Mouse (Mus musculus) MEL (cell line): ENCODE measurements around the gene Yjefn3. TPM values are rescaled to one million over a fixed set of nuclear protein-coding genes. Genes with fewer than 3 reads are reported as not detected.

Experiments used
- DNase-seq: peaks from one replicate; pipeline ENCODE4 v3.0.0; 2011; ENCODE audit warnings: low read depth, low spot score
- H3K27ac ChIP-seq: 2 replicates; pipeline ENCODE4 v1.5.1; 2012; ENCODE audit warnings: low read depth, mild to moderate bottlenecking, control low read depth, low read length, moderate library complexity; ENCODE audit not compliant: control insufficient read depth
- H3K27me3 ChIP-seq, 2 experiments: fragments of 150-350 bp in 1 of 2; sonication (generic) in 1 of 2; 2 replicates each; pipeline ENCODE4 v1.6.1; 2012; ENCODE audit warnings: low read length in 2 of 2, mild to moderate bottlenecking in 2 of 2, improper control_type of control experiment in 1 of 2, moderate library complexity in 1 of 2; ENCODE audit not compliant: insufficient read depth in 2 of 2, control insufficient read depth in 1 of 2
- H3K36me3 ChIP-seq, 2 experiments: 2 replicates each; pipeline ENCODE4 v1.6.1; 2012 to 2014; ENCODE audit warnings: low read length in 2 of 2, improper control_type of control experiment in 1 of 2, inconsistent platforms in 1 of 2, mild to moderate bottlenecking in 1 of 2; ENCODE audit not compliant: insufficient read depth in 2 of 2, control insufficient read depth in 1 of 2
- H3K4me1 ChIP-seq, 2 experiments: fragments of 150-350 bp in 1 of 2; sonication (generic) in 1 of 2; 2 replicates each; pipeline ENCODE4 v1.6.1; 2012; ENCODE audit warnings: low read length in 2 of 2, improper control_type of control experiment in 1 of 2, mild to moderate bottlenecking in 1 of 2; ENCODE audit not compliant: insufficient read depth in 2 of 2, control insufficient read depth in 1 of 2
- H3K4me3 ChIP-seq, 2 experiments: fragments of 150-350 bp in 1 of 2; sonication (generic) in 1 of 2; 2 replicates each; pipeline ENCODE4 v1.5.1; 2012; ENCODE audit warnings: low read depth in 2 of 2, low read length in 2 of 2, mild to moderate bottlenecking in 2 of 2, moderate library complexity in 2 of 2, control low read depth in 1 of 2, improper control_type of control experiment in 1 of 2; ENCODE audit not compliant: control insufficient read depth in 1 of 2, insufficient read depth in 1 of 2
- H3K79me2 ChIP-seq: 2 replicates; pipeline ENCODE4 v1.6.1; 2012; ENCODE audit warnings: mild to moderate bottlenecking, low read length, moderate library complexity; ENCODE audit not compliant: control insufficient read depth, poor library complexity, insufficient read depth
- H3K9ac ChIP-seq: 2 replicates; pipeline ENCODE4 v1.6.1; 2012; ENCODE audit warnings: low read depth, mild to moderate bottlenecking, control low read depth, low read length, moderate library complexity; ENCODE audit not compliant: control insufficient read depth, poor library complexity, severe bottlenecking
- H3K9me3 ChIP-seq: fragments of 150-350 bp; sonication (generic); replicated peaks from 2 replicates; pipeline ENCODE4 v1.6.1; 2012; ENCODE audit warnings: mild to moderate bottlenecking, low read length, improper control_type of control experiment, moderate library complexity; ENCODE audit not compliant: insufficient read depth
- CHD2 ChIP-seq: IDR thresholded peaks from 2 replicates; pipeline ENCODE4 v1.6.1; 2011; ENCODE audit warnings: low read length, improper control_type of control experiment
- ELF1 ChIP-seq: IDR thresholded peaks from 2 replicates; pipeline ENCODE4 v1.6.1; 2014; ENCODE audit warnings: low read depth, mild to moderate bottlenecking, inconsistent platforms, low read length, improper control_type of control experiment, moderate library complexity
- EP300 ChIP-seq, 2 experiments: IDR thresholded peaks; 2 replicates each; pipeline ENCODE4 v1.6.1; 2011; ENCODE audit warnings: improper control_type of control experiment in 2 of 2, low read length in 2 of 2, low read depth in 1 of 2, mild to moderate bottlenecking in 1 of 2
- GABPA ChIP-seq: IDR thresholded peaks from 2 replicates; pipeline ENCODE4 v1.6.1; 2012; ENCODE audit warnings: low read depth, mild to moderate bottlenecking, inconsistent platforms, low read length, improper control_type of control experiment, moderate library complexity
- GATA1 ChIP-seq: IDR thresholded peaks from 2 replicates; pipeline ENCODE4 v1.6.1; 2011; ENCODE audit warnings: low read depth, low read length, improper control_type of control experiment
- JUND ChIP-seq: IDR thresholded peaks from 2 replicates; pipeline ENCODE4 v1.6.1; 2011; ENCODE audit warnings: low read depth, mild to moderate bottlenecking, improper control_type of control experiment, low read length
- KAT2A ChIP-seq: conservative IDR thresholded peaks from 2 replicates; pipeline ENCODE4 v1.6.1; 2012; ENCODE audit warnings: low read depth, low read length, improper control_type of control experiment, inconsistent platforms
- MAFK ChIP-seq: IDR thresholded peaks from 2 replicates; pipeline ENCODE4 v1.6.1; 2011; ENCODE audit warnings: low read depth, mild to moderate bottlenecking, low read length, improper control_type of control experiment, borderline replicate concordance
- MAX ChIP-seq: IDR thresholded peaks from 2 replicates; pipeline ENCODE4 v1.6.1; 2011; ENCODE audit warnings: low read length, improper control_type of control experiment
- MAZ ChIP-seq: IDR thresholded peaks from 2 replicates; pipeline ENCODE4 v1.6.1; 2012; ENCODE audit warnings: low read depth, mild to moderate bottlenecking, inconsistent platforms, low read length, improper control_type of control experiment
- MEF2A ChIP-seq: IDR thresholded peaks from 2 replicates; pipeline ENCODE4 v1.6.1; 2014; ENCODE audit warnings: low read depth, mild to moderate bottlenecking, inconsistent platforms, low read length, improper control_type of control experiment; ENCODE audit not compliant: poor library complexity, insufficient replicate concordance, severe bottlenecking; ENCODE audit errors: extremely low read depth
- MXI1 ChIP-seq: IDR thresholded peaks from 2 replicates; pipeline ENCODE4 v1.6.1; 2011; ENCODE audit warnings: mild to moderate bottlenecking, low read depth, low read length, improper control_type of control experiment
- MYB ChIP-seq: IDR thresholded peaks from 2 replicates; pipeline ENCODE4 v1.6.1; 2011; ENCODE audit warnings: mild to moderate bottlenecking, low read depth, low read length, improper control_type of control experiment
- NELFE ChIP-seq: IDR thresholded peaks from 2 replicates; pipeline ENCODE4 v1.6.1; 2011; ENCODE audit warnings: low read depth, low read length, improper control_type of control experiment
- POLR2A ChIP-seq, 2 experiments: IDR thresholded peaks; 2 replicates each; pipeline ENCODE4 v1.6.1; 2011 to 2012; ENCODE audit warnings: low read length in 2 of 2, mild to moderate bottlenecking in 2 of 2, control low read depth in 1 of 2, improper control_type of control experiment in 1 of 2, low read depth in 1 of 2, moderate library complexity in 1 of 2; ENCODE audit not compliant: control insufficient read depth in 1 of 2, insufficient read depth in 1 of 2, poor library complexity in 1 of 2
- POLR2AphosphoS5 ChIP-seq: IDR thresholded peaks from 2 replicates; pipeline ENCODE4 v1.6.1; 2012; ENCODE audit warnings: low read depth, borderline replicate concordance, mild to moderate bottlenecking, inconsistent platforms, low read length, moderate library complexity, mixed read lengths
- RCOR1 ChIP-seq: IDR thresholded peaks from 2 replicates; pipeline ENCODE4 v1.6.1; 2012; ENCODE audit warnings: low read depth, mild to moderate bottlenecking, inconsistent platforms, low read length, improper control_type of control experiment
- SMC3 ChIP-seq: IDR thresholded peaks from 2 replicates; pipeline ENCODE4 v1.6.1; 2011; ENCODE audit warnings: low read depth, low read length, improper control_type of control experiment
- TAL1 ChIP-seq: IDR thresholded peaks from 2 replicates; pipeline ENCODE4 v1.6.1; 2012; ENCODE audit warnings: mild to moderate bottlenecking, inconsistent platforms, low read length, moderate library complexity, mixed read lengths
- TBP ChIP-seq: IDR thresholded peaks from 2 replicates; pipeline ENCODE4 v1.8.0; 2011; ENCODE audit warnings: low read depth, low read length, improper control_type of control experiment
- TCF12 ChIP-seq: IDR thresholded peaks from 2 replicates; pipeline ENCODE4 v1.6.1; 2014; ENCODE audit warnings: low read depth, mild to moderate bottlenecking, inconsistent platforms, low read length, improper control_type of control experiment, moderate library complexity
- UBTF ChIP-seq: IDR thresholded peaks from 2 replicates; pipeline ENCODE4 v1.6.1; 2012; ENCODE audit warnings: low read depth, mild to moderate bottlenecking, inconsistent platforms, low read length, improper control_type of control experiment, moderate library complexity, borderline replicate concordance; ENCODE audit not compliant: insufficient read depth
- USF1 ChIP-seq: IDR thresholded peaks from 2 replicates; pipeline ENCODE4 v1.6.1; 2014; ENCODE audit warnings: low read depth, mild to moderate bottlenecking, inconsistent platforms, low read length, improper control_type of control experiment, moderate library complexity
- USF2 ChIP-seq, 2 experiments: IDR thresholded peaks; 2 replicates each; pipeline ENCODE4 v1.6.1; 2011 to 2012; ENCODE audit warnings: improper control_type of control experiment in 2 of 2, low read length in 2 of 2, borderline replicate concordance in 1 of 2, inconsistent platforms in 1 of 2, low read depth in 1 of 2, mild to moderate bottlenecking in 1 of 2; ENCODE audit not compliant: insufficient read depth in 1 of 2
- ZKSCAN1 ChIP-seq: IDR thresholded peaks from 2 replicates; pipeline ENCODE4 v1.6.1; 2012; ENCODE audit warnings: low read depth, mild to moderate bottlenecking, inconsistent platforms, low read length, improper control_type of control experiment, moderate library complexity
- ZNF384 ChIP-seq: IDR thresholded peaks from 2 replicates; pipeline ENCODE4 v1.6.1; 2012; ENCODE audit warnings: low read depth, mild to moderate bottlenecking, inconsistent platforms, low read length, improper control_type of control experiment
- polyA plus RNA-seq, 2 experiments: library from polyadenylated mRNA; stranded (reverse) in 1 of 2; unstranded in 1 of 2; fragments of >175 nt in 1 of 2; fragments of >200 nt in 1 of 2; gene quantifications; 2 replicates each; pipeline versions ENCODE4 v1.2.1 to v1.2.4; 2012; ENCODE audit warnings: low replicate concordance in 2 of 2, low read depth in 1 of 2; ENCODE audit not compliant: insufficient read length in 2 of 2, insufficient read depth in 1 of 2, missing spikeins in 1 of 2
- total RNA-seq: library from RNA; depleted of rRNA; stranded (reverse); fragments of 300-350 nt; gene quantifications from 2 replicates; pipeline ENCODE4 v1.2.3, GENCODE M21; 2012

Yjefn3 gene
- total and polyA plus RNA-seq, 3 experiments: 5.3 to 8.2 TPM; not detected in 1

- TF ChIP-seq MXI1 (no peak), POLR2A (IDR thresholded peaks at IDR 0.05; ENCODE audit: control insufficient read depth in 1 of 2, insufficient read depth in 1 of 2, low read depth in 1 of 2, low read length in 2 of 2, poor library complexity in 1 of 2) (no peak), TCF12 (no peak), MAX (no peak), EP300 (IDR thresholded peaks at IDR 0.05; ENCODE audit: low read depth in 1 of 2, low read length in 2 of 2) (no peak), MYB (no peak), TBP (no peak), USF1 (no peak), SMC3 (no peak), ZKSCAN1 (no peak), MAFK (no peak), GATA1 (no peak), POLR2AphosphoS5 (no peak), CHD2 (no peak), ZNF384 (no peak), JUND (no peak), RCOR1 (no peak), TAL1 (no peak), USF2 (IDR thresholded peaks at IDR 0.05; ENCODE audit: borderline replicate concordance in 1 of 2, insufficient read depth in 1 of 2, low read depth in 1 of 2, low read length in 2 of 2) (no peak)
- Histone ChIP-seq H3K4me3 (no peak overlapping the region), H3K4me1 (no peaks in the 10 kb centered on the region), H3K79me2 (no peaks in the 10 kb centered on the region), H3K27ac (no peak overlapping the region), H3K27me3 (no peaks in the 10 kb centered on the region), H3K9ac (no peak overlapping the region), H3K9me3 (no peaks in the 10 kb centered on the region), H3K36me3 (no peaks in the 10 kb centered on the region)
- DNase-seq: no peak
Observed at GRCm38 (mm10) chr8:69888902-69889301, 13.6 kb downstream of the Yjefn3 start.

- H3K4me1 ChIP-seq: no peaks in the 10 kb centered on the region
- no peaks in the 10 kb centered on the region for H3K9me3 ChIP-seq
- DNase-seq: no peak
- H3K27ac ChIP-seq: no peak overlapping the region
- TF ChIP-seq ELF1 (no peak), RCOR1 (no peak), USF2 (IDR thresholded peaks at IDR 0.05; ENCODE audit: borderline replicate concordance in 1 of 2, insufficient read depth in 1 of 2, low read depth in 1 of 2, low read length in 2 of 2) (no peak), NELFE (no peak), TAL1 (no peak), CHD2 (no peak), EP300 (IDR thresholded peaks at IDR 0.05; ENCODE audit: low read depth in 1 of 2, low read length in 2 of 2) (no peak), KAT2A (no peak), MEF2A (no peak), JUND (no peak), MXI1 (no peak), UBTF (no peak), GABPA (no peak), MAZ (no peak), USF1 (no peak)
- no peaks in the 10 kb centered on the region for H3K36me3 ChIP-seq
- H3K4me3 ChIP-seq: no peak overlapping the region
- no peaks in the 10 kb centered on the region for H3K27me3 ChIP-seq
- H3K9ac ChIP-seq: no peak overlapping the region
- no peaks in the 10 kb centered on the region for H3K79me2 ChIP-seq
Observed at GRCm38 (mm10) chr8:69888244-69888866, 14.2 kb downstream of the Yjefn3 start.
